Mouse (Mus musculus) liver, embryonic 14.5 days (tissue): ENCODE measurements around the gene Dock8.

Experiments
- CTCF ChIP-seq: IDR thresholded peaks from 2 replicates; pipeline ENCODE4 v1.5.1; 2016; ENCODE audit warnings: antibody characterized with exemption, low read depth, control low read depth
- EP300 ChIP-seq: IDR thresholded peaks from 2 replicates; pipeline ENCODE4 v1.6.1; 2016; ENCODE audit warnings: antibody characterized with exemption, low read depth

DNA sequence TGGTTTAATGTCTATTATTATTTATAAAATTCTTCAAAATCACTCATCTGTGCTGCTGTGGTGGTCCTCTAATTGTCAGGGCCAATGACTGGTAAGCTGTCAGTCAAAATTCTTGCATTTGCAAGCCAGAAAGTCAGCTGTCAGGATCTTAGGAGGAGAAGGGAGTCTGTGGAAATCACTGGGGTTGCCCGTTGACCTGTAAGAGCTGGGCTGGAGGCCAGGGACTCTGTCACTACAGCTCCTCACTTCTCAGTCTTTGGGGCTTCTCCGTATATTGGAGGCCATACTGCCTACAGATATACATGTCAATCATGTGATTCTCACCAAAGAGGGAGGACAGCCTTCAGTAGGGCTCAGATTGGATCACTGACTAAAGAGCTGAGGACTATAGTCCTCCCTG is 221.3 kb downstream of the Dock8 start:
- TF ChIP-seq CTCF, result no peak
- TF ChIP-seq EP300, result no peak
